Mouse (Mus musculus) spleen, adult 2 months (tissue): ENCODE results near the gene Rps6kl1. TPM values are rescaled to one million over a fixed set of nuclear protein-coding genes. Genes with fewer than 3 reads are reported as not detected.

Source experiments
- DNase-seq, 2 experiments: peaks; one replicate each; pipeline versions ENCODE4 v3.0.0 to v3.0.0-alpha.2; 2012 to 2021; ENCODE audit warnings: low spot score in 2 of 2, low read depth in 1 of 2
- H3K27ac ChIP-seq: fragments of 200-500 bp; 2 replicates; pipeline ENCODE4 v1.5.1; 2012; ENCODE audit warnings: low read length, inconsistent platforms; ENCODE audit not compliant: insufficient read depth
- H3K27me3 ChIP-seq: fragments of 200-500 bp; 2 replicates; pipeline ENCODE4 v1.6.1; 2012; ENCODE audit warnings: mild to moderate bottlenecking, moderate library complexity, low read length, inconsistent platforms; ENCODE audit not compliant: control insufficient read depth, insufficient read depth
- H3K36me3 ChIP-seq: fragments of 200-500 bp; 2 replicates; pipeline ENCODE4 v1.6.1; 2012; ENCODE audit warnings: mild to moderate bottlenecking, low read length, inconsistent platforms; ENCODE audit not compliant: control insufficient read depth, insufficient read depth
- H3K4me1 ChIP-seq: fragments of 200-500 bp; 2 replicates; pipeline ENCODE4 v1.6.1; 2011; ENCODE audit warnings: inconsistent platforms; ENCODE audit not compliant: control insufficient read depth, insufficient read depth, insufficient read length
- H3K4me3 ChIP-seq: fragments of 200-500 bp; 2 replicates; pipeline ENCODE4 v1.5.1; 2011; ENCODE audit warnings: mild to moderate bottlenecking, inconsistent platforms; ENCODE audit not compliant: insufficient read depth, insufficient read length; ENCODE audit errors: extremely low read depth
- CTCF ChIP-seq: fragments of 200-500 bp; IDR thresholded peaks from 2 replicates; pipeline ENCODE4 v1.5.1; 2011; ENCODE audit warnings: mild to moderate bottlenecking, inconsistent platforms; ENCODE audit not compliant: insufficient read depth, insufficient read length, insufficient replicate concordance; ENCODE audit errors: extremely low read depth
- POLR2A ChIP-seq: fragments of 200-500 bp; IDR thresholded peaks from 2 replicates; pipeline ENCODE4 v1.6.1; 2011; ENCODE audit warnings: low read depth, low read length, inconsistent platforms
- WGBS: fragments of 180-500 bp; shearing (Covaris S2); methylation state at CpG from one replicate; pipeline ENCODE4 v1.1.7; 2018; 5-methylcytosine and 5-hydroxymethylcytosine counted together
- polyA plus RNA-seq: library from polyadenylated mRNA; depleted of rRNA; stranded (reverse); fragments of >200 nt; gene quantifications from 2 replicates; pipeline ENCODE4 v1.2.3, GENCODE M21; 2012

Gene Rps6kl1
- polyA plus RNA-seq, 1 experiment, result 0.53 TPM

DNA sequence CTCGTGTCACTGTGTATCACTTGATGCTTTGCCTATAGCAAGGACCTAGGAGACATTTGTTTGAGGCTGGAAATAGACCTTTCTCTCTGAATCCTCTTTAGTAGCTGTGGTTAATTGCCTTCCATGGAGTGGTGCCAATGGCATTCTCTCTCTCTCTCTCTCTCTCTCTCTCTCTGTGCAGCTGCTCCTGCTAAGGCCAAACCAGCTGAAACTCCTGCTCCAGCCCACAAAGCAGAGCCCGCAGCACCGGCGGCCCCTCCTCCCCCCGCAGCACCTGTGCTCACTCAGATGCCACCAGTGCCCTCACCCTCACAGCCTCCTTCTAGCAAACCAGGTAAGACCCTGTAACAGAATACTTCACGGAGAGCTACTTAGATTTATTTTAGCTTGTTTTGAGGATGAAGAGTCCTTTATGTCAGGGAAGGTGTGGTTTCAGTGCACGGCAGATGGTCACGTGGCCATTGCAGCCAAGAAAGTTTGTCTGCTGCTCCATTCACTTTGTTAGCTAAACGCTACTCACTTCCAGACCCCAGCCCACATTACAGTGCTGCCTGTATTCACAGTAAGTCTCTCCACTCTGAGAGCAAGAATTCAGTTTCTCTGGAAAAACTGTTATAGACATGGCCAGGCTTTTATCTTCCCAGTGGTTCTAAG lies 29.1 kb downstream of the Rps6kl1 start:
- peaks cover 35% of the 10 kb centered on the region for H3K36me3 ChIP-seq
- WGBS, result 78% methylated on average over 9 of the region's 9 CpGs
- no peak for DNase-seq
- no peak overlapping the region for H3K27ac ChIP-seq
- TF ChIP-seq CTCF, result no peak
- TF ChIP-seq POLR2A, result no peak
- H3K4me3 ChIP-seq, result no peak overlapping the region
- no peaks in the 10 kb centered on the region for H3K27me3 ChIP-seq
- H3K4me1 ChIP-seq, result peaks cover 2% of the 10 kb centered on the region; the same call in 1 of the 2 replicates

DNA sequence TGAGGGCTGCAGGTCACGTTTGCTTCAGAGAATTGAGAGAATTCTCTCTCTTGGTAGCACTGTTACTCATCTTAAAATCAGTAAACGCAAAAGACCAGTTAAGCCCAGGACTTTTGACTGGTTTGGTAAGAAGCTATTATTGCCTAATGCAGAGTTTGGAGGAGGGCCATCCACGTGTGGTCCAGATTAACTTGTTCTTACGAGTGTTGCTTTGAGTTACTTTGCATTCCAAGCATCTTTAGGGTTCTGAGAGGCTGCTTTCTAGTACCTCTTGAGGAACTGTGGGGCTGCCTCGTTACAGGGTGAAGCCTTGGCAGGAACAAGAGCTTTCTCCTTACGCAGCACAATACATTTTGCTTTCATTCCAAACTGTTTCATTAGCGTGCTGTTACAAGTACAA lies 35.4 kb downstream of the Rps6kl1 start:
- no peak for TF ChIP-seq POLR2A
- TF ChIP-seq CTCF, result no peak
- Histone ChIP-seq H3K4me3 (no peak overlapping the region), H3K27ac (no peak overlapping the region), H3K27me3 (no peaks in the 10 kb centered on the region), H3K36me3 (peaks cover 26% of the 10 kb centered on the region), H3K4me1 (peaks cover 3% of the 10 kb centered on the region; the same call in 1 of the 2 replicates)
- DNase-seq, result no peak
- WGBS, result 81% methylated on average over 7 of the region's 7 CpGs

DNA sequence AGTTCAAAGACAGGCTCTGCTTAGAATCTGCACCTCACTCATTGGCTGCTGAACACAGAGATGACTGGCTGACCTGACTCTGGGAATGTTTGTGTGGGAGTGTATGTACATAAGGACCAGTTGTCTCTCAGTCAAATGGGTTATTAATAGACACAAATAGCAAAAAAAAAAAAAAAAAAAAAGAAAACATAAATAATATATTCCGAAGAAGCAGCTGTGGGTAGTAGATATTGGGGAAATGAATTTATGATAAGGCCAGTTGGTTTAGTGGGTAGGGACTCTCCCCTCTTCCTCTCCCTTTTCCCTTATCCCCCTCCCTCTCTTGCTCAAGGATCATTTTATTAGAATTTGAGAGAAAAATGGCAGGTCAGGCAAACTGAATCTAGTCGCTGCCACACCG lies 37.1 kb downstream of the Rps6kl1 start:
- H3K27ac ChIP-seq, result no peak overlapping the region
- H3K4me3 ChIP-seq, result no peak overlapping the region
- peaks cover 15% of the 10 kb centered on the region for H3K36me3 ChIP-seq
- 91% methylated on average over 3 of the region's 3 CpGs for WGBS
- TF ChIP-seq CTCF (no peak), POLR2A (no peak)
- no peaks in the 10 kb centered on the region for H3K27me3 ChIP-seq
- no peak for DNase-seq
- peaks cover 6% of the 10 kb centered on the region for H3K4me1 ChIP-seq

DNA sequence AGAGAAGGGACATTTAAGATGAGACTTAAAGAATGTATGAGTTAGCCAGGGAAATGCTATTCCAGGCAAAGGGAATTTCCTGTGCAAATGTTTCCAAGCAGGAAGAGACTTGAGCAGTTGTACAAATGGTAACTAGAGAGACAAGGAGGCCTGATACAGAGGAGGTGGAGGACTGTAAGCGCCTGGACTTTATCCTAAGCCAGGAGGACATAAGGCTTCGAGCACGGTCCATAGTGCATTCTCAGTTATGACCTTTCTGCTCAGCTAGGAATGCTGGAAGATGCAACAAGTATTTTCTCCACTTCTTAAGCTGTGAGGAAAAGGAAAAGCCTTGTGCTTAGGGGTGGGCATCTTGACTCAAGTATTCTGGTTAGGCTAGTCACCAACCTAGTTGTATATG lies 37.7 kb downstream of the Rps6kl1 start:
- 97% methylated on average over 3 of the region's 3 CpGs for WGBS
- DNase-seq, result no peak

DNA sequence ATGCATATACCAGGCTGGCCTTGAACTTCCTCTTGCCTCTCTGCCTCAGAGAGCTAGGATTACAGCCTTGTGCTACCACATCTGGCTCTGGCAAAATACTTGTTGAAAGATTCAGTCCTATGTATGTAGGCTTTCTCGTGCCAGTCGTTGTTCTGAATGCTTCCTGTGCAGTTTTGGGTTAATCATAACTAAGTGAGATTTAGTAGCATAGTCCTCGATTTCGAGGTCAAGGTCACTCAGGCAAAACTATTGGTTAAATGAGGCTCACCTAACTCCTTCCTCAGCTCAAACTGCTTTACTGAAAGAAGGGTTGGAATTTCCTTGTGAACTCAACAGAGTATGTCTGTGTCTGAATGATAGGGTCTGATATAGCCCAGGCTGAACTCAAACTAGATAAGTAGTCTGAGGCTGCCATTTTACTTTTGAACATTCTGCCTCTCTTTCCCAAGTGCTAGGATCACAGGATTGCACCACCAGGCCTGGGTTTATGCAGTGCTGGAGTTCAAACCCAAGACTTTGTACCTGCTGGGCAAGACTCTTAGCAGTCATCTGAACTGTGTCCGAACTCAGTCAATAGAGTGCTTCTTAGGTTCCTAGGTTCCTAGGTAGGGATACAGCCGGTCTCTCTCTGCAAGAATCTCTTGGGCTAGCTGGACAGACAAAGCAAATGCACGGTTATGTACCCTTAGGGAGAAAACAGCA lies 38.4 kb downstream of the Rps6kl1 start:
- Histone ChIP-seq H3K4me1 (peaks cover 6% of the 10 kb centered on the region), H3K27ac (no peak overlapping the region), H3K27me3 (no peaks in the 10 kb centered on the region), H3K4me3 (no peak overlapping the region), H3K36me3 (peaks cover 7% of the 10 kb centered on the region; the same call in 1 of the 2 replicates)
- DNase-seq, result no peak
- TF ChIP-seq POLR2A (no peak), CTCF (no peak)
- 74% methylated on average over 7 of the region's 7 CpGs for WGBS

More for the DNA sequence above, 37.7 kb downstream of the Rps6kl1 start:
- H3K4me1 ChIP-seq, result peaks cover 6% of the 10 kb centered on the region
- no peaks in the 10 kb centered on the region for H3K27me3 ChIP-seq
- no peak overlapping the region for H3K27ac ChIP-seq
- peaks cover 11% of the 10 kb centered on the region for H3K36me3 ChIP-seq
- TF ChIP-seq POLR2A (no peak), CTCF (no peak)
- H3K4me3 ChIP-seq, result no peak overlapping the region

DNA sequence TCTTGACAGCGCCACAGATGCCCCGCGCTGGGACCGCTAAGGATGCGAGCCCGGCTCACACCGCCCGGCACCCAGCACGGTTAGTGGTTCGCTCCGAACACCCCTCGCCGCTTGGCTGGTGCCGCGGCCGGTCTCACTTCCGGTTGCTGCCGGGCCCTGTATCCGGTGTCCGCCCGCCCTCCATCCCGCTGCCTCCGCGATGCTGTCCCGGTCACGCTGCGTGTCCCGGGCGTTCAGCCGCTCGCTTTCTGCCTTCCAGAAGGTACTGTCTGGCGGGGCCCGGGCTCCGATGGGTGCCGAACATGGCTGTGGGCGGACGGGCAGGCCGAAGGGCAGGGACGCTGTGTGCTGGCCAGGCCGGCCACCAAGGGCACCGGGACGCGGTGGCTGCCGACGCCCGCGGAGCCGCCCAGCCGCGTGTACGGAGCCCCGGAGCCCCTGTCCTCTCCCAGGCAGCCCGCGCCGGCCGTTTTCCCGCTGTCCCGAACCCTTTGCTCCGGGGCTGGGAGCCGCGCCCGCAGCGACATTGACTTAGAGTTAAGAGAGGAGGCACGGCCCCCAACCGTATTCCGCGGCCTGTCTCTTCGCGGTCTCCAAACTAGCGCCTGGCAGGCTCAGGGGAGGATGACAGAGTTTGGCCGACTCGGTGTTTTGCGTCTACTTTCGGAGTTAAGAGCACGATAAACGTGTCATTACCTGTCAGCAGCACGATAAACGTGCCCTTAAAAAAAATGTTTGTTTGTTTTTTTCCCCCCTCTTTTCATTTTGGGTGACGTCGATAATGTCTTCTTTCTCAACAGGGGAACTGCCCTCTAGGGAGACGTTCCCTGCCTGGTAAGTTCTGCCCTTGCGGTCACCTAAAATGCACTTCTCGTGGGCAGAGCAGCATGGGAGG lies 40.1 kb downstream of the Rps6kl1 start, which contains the start of the genes Prox2 and Dlst:
Gene Prox2, minus strand, starts transcription at position 62 of the 895 bp plus-strand sequence.
Gene Dlst, plus strand, starts transcription at position 136 of the 895 bp plus-strand sequence.
- H3K27ac ChIP-seq, result peak within 1 kb of the TSS; percentile 77
- H3K4me1 ChIP-seq, result peaks cover 6% of the 10 kb centered on the region
- peaks cover 3% of the 10 kb centered on the region; the same call in 1 of the 2 replicates for H3K36me3 ChIP-seq
- H3K4me3 ChIP-seq, result peak within 1 kb of the TSS; percentile 95
- no peaks in the 10 kb centered on the region for H3K27me3 ChIP-seq
- peak; percentile 60 to 84 for DNase-seq
- peak; percentile 68 for TF ChIP-seq POLR2A
- TF ChIP-seq CTCF, result no peak
- WGBS, result under 1% methylated on average over 82 of the region's 83 CpGs
